Mouse (Mus musculus) liver, embryonic 15.5 days (tissue): ENCODE results near the gene Olfr771. TPM values are rescaled to one million over a fixed set of nuclear protein-coding genes. Genes with fewer than 3 reads are reported as not detected.
"Not testable (repeated sequence)": the region's sequence is repeated elsewhere in the genome, so short reads cannot be mapped to it uniquely, and the experiment has no call there.

Source experiments
- ATAC-seq: fragments of 200-750 bp; cut with Nextera tagmentation; 2 replicates; pipeline ENCODE4 v1.8.0; 2017; ENCODE audit warnings: moderate number of reproducible peaks, mild to moderate bottlenecking, moderate library complexity; ENCODE audit not compliant: insufficient read depth
- H3K27ac ChIP-seq: fragments of 300-500 bp; sonication (generic); replicated peaks from 2 replicates; pipeline ENCODE4 v1.5.1; 2015; ENCODE audit warnings: mild to moderate bottlenecking, inconsistent platforms
- H3K27me3 ChIP-seq: fragments of 300-500 bp; sonication (generic); 2 replicates; pipeline ENCODE4 v1.6.1; 2015; ENCODE audit warnings: mild to moderate bottlenecking, inconsistent platforms
- H3K36me3 ChIP-seq: fragments of 300-500 bp; sonication (generic); replicated peaks from 2 replicates; pipeline ENCODE4 v1.6.1; 2015; ENCODE audit warnings: moderate library complexity, mild to moderate bottlenecking, inconsistent platforms
- H3K4me1 ChIP-seq: fragments of 300-500 bp; sonication (generic); replicated peaks from 2 replicates; pipeline ENCODE4 v1.6.1; 2015; ENCODE audit warnings: inconsistent platforms
- H3K4me2 ChIP-seq: fragments of 300-500 bp; sonication (generic); 2 replicates; pipeline ENCODE4 v1.6.1; 2015; ENCODE audit warnings: moderate library complexity, mild to moderate bottlenecking, inconsistent platforms
- H3K4me3 ChIP-seq: fragments of 300-500 bp; sonication (generic); replicated peaks from 2 replicates; pipeline ENCODE4 v1.5.1; 2015; ENCODE audit warnings: mild to moderate bottlenecking, inconsistent platforms
- H3K9ac ChIP-seq: fragments of 300-500 bp; sonication (generic); 2 replicates; pipeline ENCODE4 v1.6.1; 2015; ENCODE audit warnings: moderate library complexity, mild to moderate bottlenecking, inconsistent platforms
- H3K9me3 ChIP-seq: fragments of 300-500 bp; sonication (generic); replicated peaks from 2 replicates; pipeline ENCODE4 v1.6.1; 2016; ENCODE audit warnings: inconsistent platforms
- WGBS: fragments of 180-500 bp; shearing (Covaris S2); methylation state at CpG from one replicate; pipeline ENCODE4 v1.1.7; 2015; ENCODE audit warnings: mixed read lengths; ENCODE audit not compliant: insufficient replicate concordance; 5-methylcytosine and 5-hydroxymethylcytosine counted together
- polyA plus RNA-seq: library from polyadenylated mRNA; unstranded; fragments of >200 nt; fragmentation: Nextera tagmentation; extraction: Ambion mirVana; gene quantifications from 2 replicates; pipeline ENCODE4 v1.2.1, GENCODE M21; 2015

Gene Olfr771
- not detected in 2 replicates for polyA plus RNA-seq

DNA sequence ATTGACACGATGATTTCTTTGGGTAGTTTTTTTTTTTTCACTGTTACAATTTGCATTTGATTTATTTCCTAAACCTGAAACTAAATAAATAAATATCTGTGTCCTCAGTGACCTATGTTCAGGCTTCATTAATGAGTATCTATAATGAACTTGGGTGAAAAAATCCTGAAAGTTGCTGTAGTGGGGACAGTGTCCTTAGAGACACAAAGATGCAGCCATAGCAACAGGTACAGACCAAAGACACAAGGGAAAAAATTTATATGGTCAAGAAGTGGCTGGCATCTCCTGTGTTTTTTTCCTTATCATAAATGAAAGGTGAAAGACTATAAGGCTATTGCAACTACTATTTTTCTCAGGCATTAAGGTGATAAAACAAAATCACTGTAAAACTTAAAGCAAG, at the start of gene Olfr771:
TSS of gene Olfr771 (minus strand) at position 101 of the 400 bp plus-strand sequence.
- Histone ChIP-seq H3K27me3 (no peaks in the 10 kb centered on the region), H3K4me1 (no peaks in the 10 kb centered on the region), H3K9ac (no peak within 1 kb of the TSS), H3K4me3 (no peak within 1 kb of the TSS), H3K4me2 (no peak within 1 kb of the TSS), H3K27ac (no peak within 1 kb of the TSS), H3K9me3 (no peaks in the 10 kb centered on the region), H3K36me3 (no peaks in the 10 kb centered on the region)
- no peak for ATAC-seq
- 65% methylated on average over 1 of the region's 1 CpGs for WGBS

- not testable (repeated sequence) for H3K9ac ChIP-seq, H3K27ac ChIP-seq, H3K36me3 ChIP-seq, H3K4me3 ChIP-seq, ATAC-seq, H3K4me2 ChIP-seq, H3K27me3 ChIP-seq, H3K9me3 ChIP-seq, H3K4me1 ChIP-seq
Measured at GRCm38 (mm10) chr10:129187319-129187718, 22.8 kb upstream of the Olfr771 start, which contains the start of gene Olfr773. Gene Olfr773, minus strand, starts transcription at chr10:129187419.

DNA sequence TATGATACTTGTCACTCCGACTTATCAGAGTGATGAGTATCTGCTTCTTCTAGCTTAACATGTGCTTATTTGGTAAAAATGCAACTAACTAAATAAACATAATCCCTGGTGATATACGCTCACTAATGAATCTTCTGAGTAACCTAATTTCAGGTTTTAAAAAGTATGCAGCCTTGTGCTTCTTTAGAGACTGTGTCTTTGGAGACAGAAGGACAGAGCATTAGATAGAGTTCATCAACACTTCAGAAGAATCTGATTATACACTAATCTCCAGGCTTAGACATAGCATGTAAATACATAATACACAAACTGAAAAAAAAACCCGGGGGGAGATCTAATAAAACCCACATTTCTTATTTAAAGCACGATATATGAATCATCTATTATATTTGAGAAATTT, 13.3 kb upstream of the Olfr771 start, which contains the start of gene Olfr772:
TSS of gene Olfr772 (minus strand) at position 101 of the 400 bp plus-strand sequence.
- H3K4me1 ChIP-seq, H3K27ac ChIP-seq, ATAC-seq, H3K9me3 ChIP-seq, H3K27me3 ChIP-seq, H3K9ac ChIP-seq, H3K4me3 ChIP-seq, H3K36me3 ChIP-seq, H3K4me2 ChIP-seq: not testable (repeated sequence)
- WGBS = 55% methylated on average over 3 of the region's 4 CpGs

GRCm38 (mm10) chr10:129138898-129139297, 25.7 kb downstream of the Olfr771 start, which contains the start of gene Olfr770:
Gene Olfr770, minus strand, starts transcription at chr10:129138998.
- no peaks in the 10 kb centered on the region for H3K4me1 ChIP-seq
- H3K4me3 ChIP-seq = no peak within 1 kb of the TSS
- no peaks in the 10 kb centered on the region for H3K27me3 ChIP-seq
- H3K27ac ChIP-seq = no peak within 1 kb of the TSS
- H3K36me3 ChIP-seq = no peaks in the 10 kb centered on the region
- H3K9me3 ChIP-seq = no peaks in the 10 kb centered on the region
- no peak for ATAC-seq
- 61% methylated on average over 2 of the region's 2 CpGs for WGBS
- H3K9ac ChIP-seq = no peak within 1 kb of the TSS
- no peak within 1 kb of the TSS for H3K4me2 ChIP-seq

GRCm38 (mm10) chr10:129117761-129118160, 46.8 kb downstream of the Olfr771 start, which contains the start of gene Olfr769:
Gene Olfr769, minus strand, starts transcription at chr10:129117861.
- no peak within 1 kb of the TSS for H3K9ac ChIP-seq
- ATAC-seq = no peak
- no peaks in the 10 kb centered on the region for H3K27me3 ChIP-seq
- H3K36me3 ChIP-seq = no peaks in the 10 kb centered on the region
- no peak within 1 kb of the TSS for H3K4me2 ChIP-seq
- 61% methylated on average over 2 of the region's 2 CpGs for WGBS
- no peaks in the 10 kb centered on the region for H3K4me1 ChIP-seq
- H3K9me3 ChIP-seq = 0 out of 2 replicates have a peak, but pooled peaks cover 4% of the 10 kb centered on the region
- no peak within 1 kb of the TSS for H3K27ac ChIP-seq
- H3K4me3 ChIP-seq = no peak within 1 kb of the TSS

DNA sequence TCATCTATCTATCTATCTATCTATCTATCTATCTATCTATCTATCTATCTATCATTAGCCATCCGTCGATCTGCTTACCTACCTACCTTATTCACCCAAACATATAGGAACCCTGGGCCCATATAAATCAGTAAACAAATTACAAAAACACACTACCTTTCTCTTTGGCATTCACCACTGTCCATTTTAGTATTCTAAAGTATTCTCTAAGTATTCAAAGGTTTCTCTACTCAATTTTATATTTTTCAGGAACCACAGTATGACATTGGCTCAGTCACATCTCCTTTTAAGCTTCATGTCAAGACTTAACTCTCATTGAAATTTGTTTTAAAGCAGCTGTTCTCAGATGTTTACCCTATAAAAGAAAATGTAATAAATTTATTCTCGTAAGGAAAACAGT, 49.4 kb downstream of the Olfr771 start:
- H3K27me3 ChIP-seq = no peaks in the 10 kb centered on the region
- ATAC-seq = no peak
- no peak overlapping the region for H3K27ac ChIP-seq
- H3K9ac ChIP-seq = no peak overlapping the region
- H3K36me3 ChIP-seq = no peaks in the 10 kb centered on the region
- H3K4me2 ChIP-seq = no peak overlapping the region
- WGBS = 79% methylated on average over 3 of the region's 3 CpGs
- H3K4me3 ChIP-seq = no peak overlapping the region
- peaks cover 7% of the 10 kb centered on the region; the same call in 1 of the 2 replicates for H3K9me3 ChIP-seq
- no peaks in the 10 kb centered on the region for H3K4me1 ChIP-seq

Other genes with a start within 250 kb of the Olfr771 start
- 18.4 and 24.3 TPM in 2 replicates for gene Rdh5, start 241.9 kb downstream of the Olfr771 start, polyA plus RNA-seq
- gene Bloc1s1, start 240.7 kb downstream of the Olfr771 start, polyA plus RNA-seq = 93.9 and 96.1 TPM in 2 replicates
- gene Itga7, start 230.9 kb downstream of the Olfr771 start, polyA plus RNA-seq = 0.81 and 1.1 TPM in 2 replicates
- gene Mettl7b, start 203.8 kb downstream of the Olfr771 start, polyA plus RNA-seq = not detected in 2 replicates
- not detected in 2 replicates for gene Olfr9, start 175.3 kb downstream of the Olfr771 start, polyA plus RNA-seq
- not detected in 2 replicates for gene Olfr763, start 154.0 kb downstream of the Olfr771 start, polyA plus RNA-seq
- not detected in 2 replicates for gene Olfr764-ps1, start 124.9 kb downstream of the Olfr771 start, polyA plus RNA-seq
- not detected in 2 replicates for gene Olfr765, start 114.8 kb downstream of the Olfr771 start, polyA plus RNA-seq
- gene Olfr766-ps1, start 95.8 kb downstream of the Olfr771 start, polyA plus RNA-seq = not detected in 2 replicates
- not detected in 2 replicates for gene Olfr767, start 81.8 kb downstream of the Olfr771 start, polyA plus RNA-seq
- not detected in 2 replicates for gene Olfr768, start 65.4 kb downstream of the Olfr771 start, polyA plus RNA-seq
- gene Olfr769, start 46.9 kb downstream of the Olfr771 start, polyA plus RNA-seq = not detected in 2 replicates
- gene Olfr770, start 25.8 kb downstream of the Olfr771 start, polyA plus RNA-seq = not detected in 2 replicates
- gene Olfr772, start 13.2 kb upstream of the Olfr771 start, polyA plus RNA-seq = not detected in 2 replicates
- gene Olfr773, start 22.7 kb upstream of the Olfr771 start, polyA plus RNA-seq = not detected in 2 replicates
- not detected in 2 replicates for gene Olfr774, start 71.5 kb upstream of the Olfr771 start, polyA plus RNA-seq
- gene Olfr775, start 83.7 kb upstream of the Olfr771 start, polyA plus RNA-seq = not detected in 2 replicates
- not detected in 2 replicates for gene Olfr776, start 94.4 kb upstream of the Olfr771 start, polyA plus RNA-seq
- not detected in 2 replicates for gene Olfr777, start 106.7 kb upstream of the Olfr771 start, polyA plus RNA-seq
- gene Olfr780, start 153.4 kb upstream of the Olfr771 start, polyA plus RNA-seq = not detected in 2 replicates
- not detected in 2 replicates for gene Olfr781, start 164.1 kb upstream of the Olfr771 start, polyA plus RNA-seq
- not detected in 2 replicates for gene Olfr782, start 184.1 kb upstream of the Olfr771 start, polyA plus RNA-seq
- not detected in 2 replicates for gene Olfr784, start 219.3 kb upstream of the Olfr771 start, polyA plus RNA-seq
- not detected in 2 replicates for gene Olfr785, start 240.7 kb upstream of the Olfr771 start, polyA plus RNA-seq